ENCODE assay signal across 10 mouse cellular contexts in the genomic region with DNA sequence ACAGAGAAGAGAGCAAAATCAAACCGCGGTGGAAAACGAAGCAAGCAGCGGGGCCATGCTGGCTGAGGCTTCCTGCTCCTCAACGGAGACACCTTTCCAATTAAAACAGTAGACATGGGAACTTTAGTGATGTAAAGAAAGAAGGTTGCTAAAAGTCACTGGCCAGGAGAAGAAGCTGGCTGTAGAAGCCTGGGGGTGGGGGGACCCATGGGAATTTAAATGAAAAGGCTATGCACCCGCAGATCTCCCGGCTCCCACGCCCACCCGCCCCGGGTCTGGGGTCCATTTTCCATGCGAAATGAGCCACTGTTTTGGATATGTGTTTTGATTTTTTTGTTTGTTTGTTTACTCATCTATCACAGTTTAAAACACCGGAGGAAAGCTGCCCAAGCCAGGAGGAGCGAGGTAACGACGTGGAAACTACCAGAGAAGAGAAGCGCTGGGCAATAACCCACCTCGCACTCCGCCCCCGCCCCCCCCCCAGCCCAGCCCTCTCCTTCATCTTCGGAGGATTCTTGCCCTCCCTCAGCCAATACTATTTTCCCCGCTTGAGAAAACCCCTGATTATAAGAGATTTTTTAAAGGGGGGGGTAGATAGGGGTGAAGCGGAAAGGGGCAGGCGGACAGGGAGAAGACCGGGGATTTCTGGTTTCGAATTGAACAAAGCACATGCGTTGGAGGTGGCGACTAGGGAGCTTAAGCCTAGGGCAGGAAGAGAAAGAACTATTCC. TPM values are rescaled to one million over a fixed set of nuclear protein-coding genes. Genes with fewer than 3 reads are reported as not detected.
DNase-seq lines count a peak whose midpoint lies in the region; ATAC-seq lines count a peak whose summit lies in the region.
"Had no signal": no experiment of that assay in that cellular context is flagged by ENCODE, and none has a peak within 500 bp of the region (broad histone marks: within the 10 kb centered on the region; RNA-seq: fewer than 3 reads in every experiment).

No protein-coding gene starts in this region.

- H3K4me2 ChIP-seq in lung, embryonic 15.5 days = peak overlapping the region; percentile 56
- peak overlapping the region; percentile 76; the same call in 1 of the 2 replicates for H3K4me2 ChIP-seq in limb, embryonic 11.5 days (ENCODE audit: low read depth, severe bottlenecking)
- peak overlapping the region; percentile 38 for H3K4me2 ChIP-seq in neural tube, embryonic 13.5 days

- peak; percentile 36 for DNase-seq in embryo, embryonic 9.5 days (ENCODE audit: extremely low spot score)
- no peak for DNase-seq in embryo, embryonic 10 days (ENCODE audit: low spot score)
- DNase-seq in lung, postnatal 4 days = no peak
- DNase-seq in limb, embryonic 11.5 days (ENCODE audit: low spot score) = no peak
- DNase-seq in layer of hippocampus, adult 9-11 months = no peak
- no peak for DNase-seq in gastrocnemius, postnatal 4 days (ENCODE audit: low spot score in 2 of 2)
- DNase-seq: lung, postnatal 10 days had no signal

- no peaks in the 10 kb centered on the region for H3K36me3 ChIP-seq in lung, embryonic 15.5 days
- no peaks in the 10 kb centered on the region for H3K36me3 ChIP-seq in limb, embryonic 11.5 days (ENCODE audit: control insufficient read depth, insufficient read depth, low read length)
- no peaks in the 10 kb centered on the region for H3K36me3 ChIP-seq in neural tube, embryonic 13.5 days

- H3K27ac ChIP-seq in lung, embryonic 15.5 days = no peak overlapping the region
- H3K27ac ChIP-seq in limb, embryonic 11.5 days (replicated peaks; ENCODE audit: low read depth, low read length) = no peak overlapping the region
- H3K27ac ChIP-seq in neural tube, embryonic 13.5 days (replicated peaks) = no peak overlapping the region

- peaks cover 91% of the 10 kb centered on the region for H3K27me3 ChIP-seq in lung, embryonic 15.5 days
- peaks cover 74% of the 10 kb centered on the region for H3K27me3 ChIP-seq in limb, embryonic 11.5 days (ENCODE audit: control insufficient read depth, insufficient read depth, low read length)
- H3K27me3 ChIP-seq in neural tube, embryonic 13.5 days = peaks cover 95% of the 10 kb centered on the region

- WGBS in lung, embryonic 15.5 days = under 1% methylated on average over 27 of the region's 27 CpGs
- WGBS in limb, embryonic 11.5 days = 1% methylated on average over 27 of the region's 27 CpGs
- WGBS in neural tube, embryonic 13.5 days = under 1% methylated on average over 27 of the region's 27 CpGs

- no peaks in the 10 kb centered on the region for H3K9me3 ChIP-seq in lung, embryonic 15.5 days
- H3K9me3 ChIP-seq in limb, embryonic 11.5 days (ENCODE audit: control insufficient read depth, low read length) = no peaks in the 10 kb centered on the region
- H3K9me3 ChIP-seq in neural tube, embryonic 13.5 days = no peaks in the 10 kb centered on the region

- peak overlapping the region; percentile 28 for H3K4me3 ChIP-seq in lung, embryonic 15.5 days
- H3K4me3 ChIP-seq in limb, embryonic 11.5 days (ENCODE audit: low read depth, low read length) = no peak overlapping the region
- H3K4me3 ChIP-seq in neural tube, embryonic 13.5 days = peak overlapping the region; percentile 13

- ATAC-seq in lung, embryonic 15.5 days (ENCODE audit: borderline replicate concordance, extremely low read depth, low FRiP score, low TSS enrichment) = no peak
- ATAC-seq in limb, embryonic 11.5 days (ENCODE audit: insufficient number of reproducible peaks, low FRiP score, low TSS enrichment, low read depth) = no peak
- ATAC-seq in neural tube, embryonic 13.5 days (ENCODE audit: low read depth) = no peak

- no peak overlapping the region for H3K9ac ChIP-seq in lung, embryonic 15.5 days
- no peak overlapping the region for H3K9ac ChIP-seq in limb, embryonic 11.5 days (ENCODE audit: low read length)
- no peak overlapping the region for H3K9ac ChIP-seq in neural tube, embryonic 13.5 days

- peaks cover 41% of the 10 kb centered on the region for H3K4me1 ChIP-seq in lung, embryonic 15.5 days
- peaks cover 12% of the 10 kb centered on the region for H3K4me1 ChIP-seq in limb, embryonic 11.5 days (ENCODE audit: control insufficient read depth, insufficient read depth, low read length)
- peaks cover 31% of the 10 kb centered on the region for H3K4me1 ChIP-seq in neural tube, embryonic 13.5 days (replicated peaks)

RNA-seq across cellular contexts. Expression of a gene that starts 2.9 kb away (rescaled TPM):
- polyA plus RNA-seq in lung, embryonic 15.5 days (2015; fragmentation: Nextera tagmentation; extraction: Ambion mirVana) = not detected in 2 replicates
- 0.15 TPM in 1 of 2 replicates, not detected in the other for polyA plus RNA-seq in limb, embryonic 11.5 days (2014; fragmentation: Nextera tagmentation; extraction: Ambion mirVana)
- 0.29 TPM in 1 of 2 replicates, not detected in the other for polyA plus RNA-seq in neural tube, embryonic 13.5 days (2015; fragmentation: Nextera tagmentation; extraction: Ambion mirVana)
- not detected for total RNA-seq in gastrocnemius, postnatal 4 days (2021)
- total RNA-seq: granulocyte monocyte progenitor cell, adult 5-6 weeks had no signal

RNA-seq across cellular contexts. Expression of a gene that starts 5.4 kb away (rescaled TPM):
- polyA plus RNA-seq in lung, embryonic 15.5 days (2015; fragmentation: Nextera tagmentation; extraction: Ambion mirVana) = not detected in 2 replicates
- polyA plus RNA-seq in limb, embryonic 11.5 days (2014; fragmentation: Nextera tagmentation; extraction: Ambion mirVana) = 0.61 TPM in 1 of 2 replicates, not detected in the other
- 1.1 TPM in 1 of 2 replicates, not detected in the other for polyA plus RNA-seq in neural tube, embryonic 13.5 days (2015; fragmentation: Nextera tagmentation; extraction: Ambion mirVana)
- total RNA-seq in gastrocnemius, postnatal 4 days (2021) = not detected
- total RNA-seq: granulocyte monocyte progenitor cell, adult 5-6 weeks had no signal

RNA-seq across cellular contexts. Expression of a gene that starts 5.9 kb away (rescaled TPM):
- polyA plus RNA-seq in lung, embryonic 15.5 days (2015; fragmentation: Nextera tagmentation; extraction: Ambion mirVana) = 3.2 and 5.7 TPM in 2 replicates
- polyA plus RNA-seq in limb, embryonic 11.5 days (2014; fragmentation: Nextera tagmentation; extraction: Ambion mirVana) = 3.9 and 4.4 TPM in 2 replicates
- polyA plus RNA-seq in neural tube, embryonic 13.5 days (2015; fragmentation: Nextera tagmentation; extraction: Ambion mirVana) = 10.1 and 12.4 TPM in 2 replicates
- 1 to 10 TPM in 1 of 2 experiments, under 1 TPM in 1; 0.65 to 1.9 TPM for total RNA-seq in gastrocnemius, postnatal 4 days (2021)
- total RNA-seq: granulocyte monocyte progenitor cell, adult 5-6 weeks had no signal
